Mouse (Mus musculus): ENCODE results near the gene Ush2a.

- TF ChIP-seq CTCF (IDR thresholded peaks at IDR 0.05; ENCODE audit: control insufficient read depth, insufficient read depth, insufficient replicate concordance, low read depth, low read length), result no peak
- TF ChIP-seq POLR2A (IDR thresholded peaks at IDR 0.05; ENCODE audit: control insufficient read depth, low read depth, low read length), result no peak
Observed at GRCm38 (mm10) chr1:188330406-188330805, 68.6 kb downstream of the Ush2a start.
